Mouse (Mus musculus): ENCODE results near the gene Foxf2.

DNA sequence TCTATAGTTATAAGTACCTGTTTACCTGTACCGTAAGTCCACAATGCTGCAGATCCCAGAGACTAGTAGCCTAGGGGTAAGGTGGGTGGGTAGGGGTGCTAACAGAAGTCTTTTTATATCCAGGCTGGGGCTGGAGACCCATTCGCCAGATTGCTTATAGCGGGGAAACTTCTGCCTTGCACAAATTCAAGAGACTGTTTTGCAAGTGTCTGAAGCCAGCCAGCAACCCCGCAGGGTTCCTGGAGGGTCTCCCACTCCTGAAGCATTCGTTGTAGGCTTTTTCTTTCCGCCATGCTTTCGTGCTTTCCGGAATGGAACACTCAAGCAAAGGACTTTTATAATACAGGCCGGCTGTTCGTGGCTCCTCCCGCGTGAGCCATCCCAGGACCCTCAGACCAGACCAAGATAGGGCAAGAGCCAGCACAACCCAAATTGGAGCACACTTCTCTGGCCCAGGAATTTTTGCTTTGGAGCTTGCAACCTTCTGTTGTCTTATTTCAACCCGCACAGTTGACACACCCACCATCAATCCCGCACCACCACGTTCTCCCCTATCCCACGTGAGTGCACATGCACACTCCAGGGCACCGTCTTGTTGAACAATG is 10.0 kb upstream of the Foxf2 start:
- TF ChIP-seq CTCF (IDR thresholded peaks at IDR 0.05; ENCODE audit: insufficient read depth, low read depth, low read length) (no peak), POLR2A (IDR thresholded peaks at IDR 0.05; ENCODE audit: insufficient read depth, low read depth, low read length) (no peak)
